Mouse (Mus musculus): Measurements from ENCODE around the gene Tbl3. TPM values are rescaled to one million over a fixed set of nuclear protein-coding genes. Genes with fewer than 3 reads are reported as not detected.

The Tbl3 gene
- polyA plus RNA-seq, 1 experiment from 2014 or later: 165 TPM

GRCm38 (mm10) chr17:24736330-24737051 is 29.0 kb upstream of the Tbl3 start, which contains the start of gene Msrb1:
Gene Msrb1, plus strand, starts transcription at chr17:24736642.
- Histone ChIP-seq H3K4me3 (peak within 1 kb of the TSS; percentile 73), H3K27ac (peak within 1 kb of the TSS; percentile 77), H3K9me3 (replicated peaks) (no peaks in the 10 kb centered on the region), H3K36me3 (peaks cover 17% of the 10 kb centered on the region), H3K27me3 (ENCODE audit: low read depth, poor library complexity, severe bottlenecking) (no peaks in the 10 kb centered on the region), H3K4me1 (peaks cover 16% of the 10 kb centered on the region)
- WGBS: 2% methylated on average over 29 of the region's 29 CpGs
- DNase-seq (ENCODE audit: low spot score): peak; percentile 91

GRCm38 (mm10) chr17:24735446-24735845 is 28.0 kb upstream of the Tbl3 start:
- peaks cover 9% of the 10 kb centered on the region for H3K36me3 ChIP-seq
- 88% methylated on average over 7 of the region's 7 CpGs for WGBS
- no peak for DNase-seq (ENCODE audit: low spot score)
- H3K4me1 ChIP-seq: peaks cover 16% of the 10 kb centered on the region
- H3K4me3 ChIP-seq: no peak overlapping the region; the same call in 1 of the 2 replicates
- no peaks in the 10 kb centered on the region for H3K9me3 ChIP-seq (replicated peaks)
- 0 out of 2 replicates have a peak overlapping the region, but pooled peaks have one; percentile 77 for H3K27ac ChIP-seq
- no peaks in the 10 kb centered on the region for H3K27me3 ChIP-seq (ENCODE audit: low read depth, poor library complexity, severe bottlenecking)

GRCm38 (mm10) chr17:24734513-24734912 is 27.1 kb upstream of the Tbl3 start:
- H3K27me3 ChIP-seq (ENCODE audit: low read depth, poor library complexity, severe bottlenecking): no peaks in the 10 kb centered on the region
- no peak for DNase-seq (ENCODE audit: low spot score)
- H3K9me3 ChIP-seq (replicated peaks): no peaks in the 10 kb centered on the region
- WGBS: 94% methylated on average over 1 of the region's 1 CpGs
- H3K4me3 ChIP-seq: no peak overlapping the region
- H3K4me1 ChIP-seq: peaks cover 16% of the 10 kb centered on the region
- 0 out of 2 replicates have a peak, but pooled peaks cover under 1% of the 10 kb centered on the region for H3K36me3 ChIP-seq
- no peak overlapping the region for H3K27ac ChIP-seq

GRCm38 (mm10) chr17:24733434-24734050 is 26.1 kb upstream of the Tbl3 start:
- Histone ChIP-seq H3K27ac (no peak overlapping the region), H3K36me3 (no peaks in the 10 kb centered on the region), H3K27me3 (ENCODE audit: low read depth, poor library complexity, severe bottlenecking) (no peaks in the 10 kb centered on the region), H3K4me3 (no peak overlapping the region), H3K4me1 (peaks cover 16% of the 10 kb centered on the region), H3K9me3 (replicated peaks) (no peaks in the 10 kb centered on the region)
- DNase-seq (ENCODE audit: low spot score): no peak
- WGBS: 89% methylated on average over 21 of the region's 21 CpGs

- 83% methylated on average over 12 of the region's 12 CpGs for WGBS
- H3K36me3 ChIP-seq: no peaks in the 10 kb centered on the region
- no peaks in the 10 kb centered on the region for H3K9me3 ChIP-seq (replicated peaks)
- no peak overlapping the region for H3K27ac ChIP-seq
- H3K4me1 ChIP-seq: peaks cover 19% of the 10 kb centered on the region
- no peak for DNase-seq (ENCODE audit: low spot score)
- no peak overlapping the region for H3K4me3 ChIP-seq
- no peaks in the 10 kb centered on the region for H3K27me3 ChIP-seq (ENCODE audit: low read depth, poor library complexity, severe bottlenecking)
Observed at GRCm38 (mm10) chr17:24732233-24732935, 24.9 kb upstream of the Tbl3 start.

- Histone ChIP-seq H3K27me3 (ENCODE audit: low read depth, poor library complexity, severe bottlenecking) (no peaks in the 10 kb centered on the region), H3K4me1 (peaks cover 6% of the 10 kb centered on the region; the same call in 1 of the 2 replicates)
- 84% methylated on average over 14 of the region's 14 CpGs for WGBS
Observed at GRCm38 (mm10) chr17:24730787-24731186, 23.3 kb upstream of the Tbl3 start.

GRCm38 (mm10) chr17:24729067-24729466 is 21.6 kb upstream of the Tbl3 start:
- Histone ChIP-seq H3K27me3 (ENCODE audit: low read depth, poor library complexity, severe bottlenecking) (no peaks in the 10 kb centered on the region), H3K9me3 (replicated peaks) (no peaks in the 10 kb centered on the region), H3K4me1 (peaks cover 4% of the 10 kb centered on the region; the same call in 1 of the 2 replicates), H3K4me3 (no peak overlapping the region), H3K36me3 (no peaks in the 10 kb centered on the region), H3K27ac (no peak overlapping the region)
- no peak for DNase-seq (ENCODE audit: low spot score)
- WGBS: 91% methylated on average over 6 of the region's 6 CpGs

More at GRCm38 (mm10) chr17:24730787-24731186, 23.3 kb upstream of the Tbl3 start:
- no peak overlapping the region for H3K27ac ChIP-seq
- no peak for DNase-seq (ENCODE audit: low spot score)
- no peaks in the 10 kb centered on the region for H3K36me3 ChIP-seq
- H3K9me3 ChIP-seq (replicated peaks): no peaks in the 10 kb centered on the region
- H3K4me3 ChIP-seq: no peak overlapping the region

GRCm38 (mm10) chr17:24728184-24728583 is 20.7 kb upstream of the Tbl3 start:
- H3K27ac ChIP-seq: no peak overlapping the region
- 76% methylated on average over 17 of the region's 17 CpGs for WGBS
- no peaks in the 10 kb centered on the region for H3K36me3 ChIP-seq
- peaks cover 11% of the 10 kb centered on the region for H3K4me1 ChIP-seq
- no peaks in the 10 kb centered on the region for H3K9me3 ChIP-seq (replicated peaks)
- DNase-seq (ENCODE audit: low spot score): no peak
- H3K4me3 ChIP-seq: no peak overlapping the region
- no peaks in the 10 kb centered on the region for H3K27me3 ChIP-seq (ENCODE audit: low read depth, poor library complexity, severe bottlenecking)

- DNase-seq (ENCODE audit: low spot score): no peak
- H3K27me3 ChIP-seq (ENCODE audit: low read depth, poor library complexity, severe bottlenecking): no peaks in the 10 kb centered on the region
- H3K36me3 ChIP-seq: peaks cover 1% of the 10 kb centered on the region
- peaks cover 17% of the 10 kb centered on the region for H3K4me1 ChIP-seq
- H3K9me3 ChIP-seq (replicated peaks): no peaks in the 10 kb centered on the region
- WGBS: 76% methylated on average over 2 of the region's 2 CpGs
- H3K27ac ChIP-seq: no peak within 1 kb of the TSS
- H3K4me3 ChIP-seq: no peak within 1 kb of the TSS
Observed at GRCm38 (mm10) chr17:24727618-24728017, 20.2 kb upstream of the Tbl3 start, which contains the start of gene Rpl3l. Gene Rpl3l, plus strand, starts transcription at chr17:24727820.

- DNase-seq (ENCODE audit: low spot score): no peak
- no peaks in the 10 kb centered on the region for H3K27me3 ChIP-seq (ENCODE audit: low read depth, poor library complexity, severe bottlenecking)
- WGBS: 69% methylated on average over 3 of the region's 3 CpGs
Observed at GRCm38 (mm10) chr17:24725637-24726390, 18.4 kb upstream of the Tbl3 start.

GRCm38 (mm10) chr17:24724184-24724583 is 16.7 kb upstream of the Tbl3 start, which contains the start of gene Ndufb10:
Gene Ndufb10, minus strand, starts transcription at chr17:24724478.
- peaks cover 21% of the 10 kb centered on the region for H3K36me3 ChIP-seq
- no peaks in the 10 kb centered on the region for H3K9me3 ChIP-seq (replicated peaks)
- no peaks in the 10 kb centered on the region for H3K27me3 ChIP-seq (ENCODE audit: low read depth, poor library complexity, severe bottlenecking)
- H3K4me3 ChIP-seq: peak within 1 kb of the TSS; percentile 77
- peaks cover 32% of the 10 kb centered on the region for H3K4me1 ChIP-seq
- peak; percentile 99 for DNase-seq (ENCODE audit: low spot score)
- H3K27ac ChIP-seq: peak within 1 kb of the TSS; percentile 81
- WGBS: under 1% methylated on average over 30 of the region's 30 CpGs

More at GRCm38 (mm10) chr17:24725637-24726390, 18.4 kb upstream of the Tbl3 start:
- Histone ChIP-seq H3K27ac (no peak overlapping the region), H3K9me3 (replicated peaks) (no peaks in the 10 kb centered on the region), H3K4me3 (no peak overlapping the region), H3K36me3 (peaks cover 17% of the 10 kb centered on the region), H3K4me1 (peaks cover 32% of the 10 kb centered on the region)

GRCm38 (mm10) chr17:24723881-24724180 is 16.4 kb upstream of the Tbl3 start:
- no peak for DNase-seq (ENCODE audit: low spot score)
- no peaks in the 10 kb centered on the region for H3K9me3 ChIP-seq (replicated peaks)
- H3K27ac ChIP-seq: peak overlapping the region; percentile 81
- peak overlapping the region; percentile 77 for H3K4me3 ChIP-seq
- H3K36me3 ChIP-seq: peaks cover 21% of the 10 kb centered on the region
- no peaks in the 10 kb centered on the region for H3K27me3 ChIP-seq (ENCODE audit: low read depth, poor library complexity, severe bottlenecking)
- peaks cover 34% of the 10 kb centered on the region for H3K4me1 ChIP-seq
- WGBS: under 1% methylated on average over 15 of the region's 15 CpGs

Data from limb, embryonic 10.5 days (tissue).